Mouse (Mus musculus): Measurements from ENCODE around the gene Egfl8.

DNA sequence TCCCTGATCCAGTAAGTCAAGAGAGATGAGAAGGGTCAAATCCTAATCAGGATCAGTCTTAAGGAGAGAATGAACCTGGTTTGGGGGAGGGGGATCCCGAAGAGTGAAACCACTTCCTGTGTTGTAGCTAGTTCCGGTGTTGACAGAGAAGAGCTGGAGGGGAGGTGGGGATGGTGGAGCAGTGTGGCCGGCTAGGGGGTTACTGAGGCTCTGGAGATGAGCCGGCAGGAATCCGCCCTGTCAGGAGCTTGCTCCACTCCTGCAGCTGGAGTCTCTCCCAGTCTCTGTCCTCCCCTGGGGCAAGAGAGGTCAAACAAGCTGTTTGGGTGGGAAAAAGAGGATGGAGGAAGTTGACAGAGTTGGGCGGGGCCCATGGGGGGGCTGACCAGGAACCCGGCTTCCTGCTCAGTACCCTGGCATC, 26.1 kb downstream of the Egfl8 start, which contains the start of gene Gpsm3:
- TF ChIP-seq E2F4 (IDR thresholded peaks at IDR 0.05; ENCODE audit: insufficient read depth): no peak
- no peak for TF ChIP-seq POLR2A (IDR thresholded peaks at IDR 0.05; ENCODE audit: insufficient read length, low read depth)
- TF ChIP-seq TCF12 (IDR thresholded peaks at IDR 0.05; ENCODE audit: insufficient read depth, poor library complexity, severe bottlenecking): no peak
- no peak for TF ChIP-seq SRF (IDR thresholded peaks at IDR 0.05; ENCODE audit: control insufficient read depth, insufficient read length, low read depth)
- TF ChIP-seq MAX (IDR thresholded peaks at IDR 0.05; ENCODE audit: low read depth): no peak
- TF ChIP-seq MYOD1 (IDR thresholded peaks at IDR 0.05; ENCODE audit: control insufficient read depth in 1 of 3, insufficient read length in 2 of 3, low read depth in 2 of 3): no peak
- TF ChIP-seq REST (IDR thresholded peaks at IDR 0.05; ENCODE audit: insufficient read depth, insufficient read length): no peak
- TF ChIP-seq USF1 (IDR thresholded peaks at IDR 0.05; ENCODE audit: low read depth): no peak
- no peak for TF ChIP-seq CEBPB (IDR thresholded peaks at IDR 0.05; ENCODE audit: insufficient read depth, poor library complexity, severe bottlenecking)
- no peak for TF ChIP-seq TCF3 (IDR thresholded peaks at IDR 0.05; ENCODE audit: insufficient read length, low read depth)

Data from myocyte (in vitro differentiated cells).